Mouse (Mus musculus) embryonic fibroblast, embryonic 13.5 days (primary cell): Measurements from ENCODE around the gene Ten1.

Experiments used
- CTCF ChIP-seq: IDR thresholded peaks from 2 replicates; pipeline ENCODE4 v1.5.1; 2011; ENCODE audit warnings: mild to moderate bottlenecking, control low read depth, low read length, moderate library complexity, borderline replicate concordance; ENCODE audit not compliant: insufficient read depth
- POLR2A ChIP-seq: IDR thresholded peaks from 2 replicates; pipeline ENCODE4 v1.6.1; 2011; ENCODE audit warnings: low read depth, mild to moderate bottlenecking, control low read depth, low read length, moderate library complexity

GRCm38 (mm10) chr11:116237742-116238395 is 39.2 kb downstream of the Ten1 start, which contains the start of gene Evpl:
- TF ChIP-seq CTCF = no peak
- no peak for TF ChIP-seq POLR2A
